Mouse (Mus musculus) MEL (cell line): ENCODE measurements around the gene Taar2. TPM values are rescaled to one million over a fixed set of nuclear protein-coding genes. Genes with fewer than 3 reads are reported as not detected.

Experiments
- DNase-seq: peaks from one replicate; pipeline ENCODE4 v3.0.0; 2011; ENCODE audit warnings: low read depth, low spot score
- H3K27ac ChIP-seq: 2 replicates; pipeline ENCODE4 v1.5.1; 2012; ENCODE audit warnings: low read depth, mild to moderate bottlenecking, control low read depth, low read length, moderate library complexity; ENCODE audit not compliant: control insufficient read depth
- H3K27me3 ChIP-seq, 2 experiments: fragments of 150-350 bp in 1 of 2; sonication (generic) in 1 of 2; 2 replicates each; pipeline ENCODE4 v1.6.1; 2012; ENCODE audit warnings: low read length in 2 of 2, mild to moderate bottlenecking in 2 of 2, improper control_type of control experiment in 1 of 2, moderate library complexity in 1 of 2; ENCODE audit not compliant: insufficient read depth in 2 of 2, control insufficient read depth in 1 of 2
- H3K36me3 ChIP-seq, 2 experiments: 2 replicates each; pipeline ENCODE4 v1.6.1; 2012 to 2014; ENCODE audit warnings: low read length in 2 of 2, improper control_type of control experiment in 1 of 2, inconsistent platforms in 1 of 2, mild to moderate bottlenecking in 1 of 2; ENCODE audit not compliant: insufficient read depth in 2 of 2, control insufficient read depth in 1 of 2
- H3K4me1 ChIP-seq, 2 experiments: fragments of 150-350 bp in 1 of 2; sonication (generic) in 1 of 2; 2 replicates each; pipeline ENCODE4 v1.6.1; 2012; ENCODE audit warnings: low read length in 2 of 2, improper control_type of control experiment in 1 of 2, mild to moderate bottlenecking in 1 of 2; ENCODE audit not compliant: insufficient read depth in 2 of 2, control insufficient read depth in 1 of 2
- H3K4me3 ChIP-seq, 2 experiments: fragments of 150-350 bp in 1 of 2; sonication (generic) in 1 of 2; 2 replicates each; pipeline ENCODE4 v1.5.1; 2012; ENCODE audit warnings: low read depth in 2 of 2, low read length in 2 of 2, mild to moderate bottlenecking in 2 of 2, moderate library complexity in 2 of 2, control low read depth in 1 of 2, improper control_type of control experiment in 1 of 2; ENCODE audit not compliant: control insufficient read depth in 1 of 2, insufficient read depth in 1 of 2
- H3K79me2 ChIP-seq: 2 replicates; pipeline ENCODE4 v1.6.1; 2012; ENCODE audit warnings: mild to moderate bottlenecking, low read length, moderate library complexity; ENCODE audit not compliant: control insufficient read depth, poor library complexity, insufficient read depth
- H3K9ac ChIP-seq: 2 replicates; pipeline ENCODE4 v1.6.1; 2012; ENCODE audit warnings: low read depth, mild to moderate bottlenecking, control low read depth, low read length, moderate library complexity; ENCODE audit not compliant: control insufficient read depth, poor library complexity, severe bottlenecking
- H3K9me3 ChIP-seq: fragments of 150-350 bp; sonication (generic); replicated peaks from 2 replicates; pipeline ENCODE4 v1.6.1; 2012; ENCODE audit warnings: mild to moderate bottlenecking, low read length, improper control_type of control experiment, moderate library complexity; ENCODE audit not compliant: insufficient read depth
- CHD2 ChIP-seq: IDR thresholded peaks from 2 replicates; pipeline ENCODE4 v1.6.1; 2011; ENCODE audit warnings: low read length, improper control_type of control experiment
- CTCF ChIP-seq, 3 experiments: IDR thresholded peaks in 2 of 3; conservative IDR thresholded peaks in 1 of 3; 2 replicates each; pipeline ENCODE4 v1.5.1; 2011 to 2012; ENCODE audit warnings: low read length in 3 of 3, low read depth in 2 of 3, mild to moderate bottlenecking in 2 of 3, improper control_type of control experiment in 1 of 3, inconsistent platforms in 1 of 3, mixed read lengths in 1 of 3, moderate library complexity in 1 of 3; ENCODE audit not compliant: control insufficient read depth in 1 of 3, insufficient read depth in 1 of 3, poor library complexity in 1 of 3, severe bottlenecking in 1 of 3
- E2F4 ChIP-seq: IDR thresholded peaks from 2 replicates; pipeline ENCODE4 v1.6.1; 2011; ENCODE audit warnings: low read depth, low read length, improper control_type of control experiment, borderline replicate concordance
- ETS1 ChIP-seq: IDR thresholded peaks from 2 replicates; pipeline ENCODE4 v1.6.1; 2012; ENCODE audit warnings: low read depth, mild to moderate bottlenecking, inconsistent platforms, low read length, improper control_type of control experiment, moderate library complexity
- GABPA ChIP-seq: IDR thresholded peaks from 2 replicates; pipeline ENCODE4 v1.6.1; 2012; ENCODE audit warnings: low read depth, mild to moderate bottlenecking, inconsistent platforms, low read length, improper control_type of control experiment, moderate library complexity
- KAT2A ChIP-seq: conservative IDR thresholded peaks from 2 replicates; pipeline ENCODE4 v1.6.1; 2012; ENCODE audit warnings: low read depth, low read length, improper control_type of control experiment, inconsistent platforms
- MAFK ChIP-seq: IDR thresholded peaks from 2 replicates; pipeline ENCODE4 v1.6.1; 2011; ENCODE audit warnings: low read depth, mild to moderate bottlenecking, low read length, improper control_type of control experiment, borderline replicate concordance
- MAX ChIP-seq: IDR thresholded peaks from 2 replicates; pipeline ENCODE4 v1.6.1; 2011; ENCODE audit warnings: low read length, improper control_type of control experiment
- MEF2A ChIP-seq: IDR thresholded peaks from 2 replicates; pipeline ENCODE4 v1.6.1; 2014; ENCODE audit warnings: low read depth, mild to moderate bottlenecking, inconsistent platforms, low read length, improper control_type of control experiment; ENCODE audit not compliant: poor library complexity, insufficient replicate concordance, severe bottlenecking; ENCODE audit errors: extremely low read depth
- MYB ChIP-seq: IDR thresholded peaks from 2 replicates; pipeline ENCODE4 v1.6.1; 2011; ENCODE audit warnings: mild to moderate bottlenecking, low read depth, low read length, improper control_type of control experiment
- NRF1 ChIP-seq: IDR thresholded peaks from 2 replicates; pipeline ENCODE4 v1.6.1; 2014; ENCODE audit warnings: low read depth, mild to moderate bottlenecking, inconsistent platforms, low read length, improper control_type of control experiment, moderate library complexity; ENCODE audit not compliant: poor library complexity, insufficient read depth, severe bottlenecking
- POLR2AphosphoS2 ChIP-seq: IDR thresholded peaks from 2 replicates; pipeline ENCODE4 v1.6.1; 2011; ENCODE audit warnings: low read length, improper control_type of control experiment
- RAD21 ChIP-seq: IDR thresholded peaks from 2 replicates; pipeline ENCODE4 v1.6.1; 2011; ENCODE audit warnings: mild to moderate bottlenecking, low read depth, low read length, improper control_type of control experiment
- RCOR1 ChIP-seq: IDR thresholded peaks from 2 replicates; pipeline ENCODE4 v1.6.1; 2012; ENCODE audit warnings: low read depth, mild to moderate bottlenecking, inconsistent platforms, low read length, improper control_type of control experiment
- SMC3 ChIP-seq: IDR thresholded peaks from 2 replicates; pipeline ENCODE4 v1.6.1; 2011; ENCODE audit warnings: low read depth, low read length, improper control_type of control experiment
- TBP ChIP-seq: IDR thresholded peaks from 2 replicates; pipeline ENCODE4 v1.8.0; 2011; ENCODE audit warnings: low read depth, low read length, improper control_type of control experiment
- ZKSCAN1 ChIP-seq: IDR thresholded peaks from 2 replicates; pipeline ENCODE4 v1.6.1; 2012; ENCODE audit warnings: low read depth, mild to moderate bottlenecking, inconsistent platforms, low read length, improper control_type of control experiment, moderate library complexity
- polyA plus RNA-seq, 2 experiments: library from polyadenylated mRNA; stranded (reverse) in 1 of 2; unstranded in 1 of 2; fragments of >175 nt in 1 of 2; fragments of >200 nt in 1 of 2; gene quantifications; 2 replicates each; pipeline versions ENCODE4 v1.2.1 to v1.2.4; 2012; ENCODE audit warnings: low replicate concordance in 2 of 2, low read depth in 1 of 2; ENCODE audit not compliant: insufficient read length in 2 of 2, insufficient read depth in 1 of 2, missing spikeins in 1 of 2
- total RNA-seq: library from RNA; depleted of rRNA; stranded (reverse); fragments of 300-350 nt; gene quantifications from 2 replicates; pipeline ENCODE4 v1.2.3, GENCODE M21; 2012

Gene Taar2
- total and polyA plus RNA-seq, 3 experiments: not detected

- H3K9ac ChIP-seq: no peak overlapping the region
- no peaks in the 10 kb centered on the region for H3K27me3 ChIP-seq
- H3K9me3 ChIP-seq: no peaks in the 10 kb centered on the region
- no peak overlapping the region for H3K27ac ChIP-seq
- TF ChIP-seq KAT2A: no peak
- no peak for TF ChIP-seq RAD21
- no peak for TF ChIP-seq POLR2AphosphoS2
- TF ChIP-seq E2F4: no peak
- no peak for TF ChIP-seq ZKSCAN1
- no peak for TF ChIP-seq MEF2A
- no peak for TF ChIP-seq MYB
- TF ChIP-seq ETS1: no peak
- TF ChIP-seq MAFK: no peak
- H3K79me2 ChIP-seq: no peaks in the 10 kb centered on the region
- DNase-seq: no peak
- no peaks in the 10 kb centered on the region for H3K4me1 ChIP-seq
- no peaks in the 10 kb centered on the region for H3K36me3 ChIP-seq
- no peak overlapping the region for H3K4me3 ChIP-seq
Measured at GRCm38 (mm10) chr10:23923941-23924340, 14.4 kb upstream of the Taar2 start.

GRCm38 (mm10) chr10:23937613-23938012, 759 bp upstream of the Taar2 start:
- TF ChIP-seq NRF1 (no peak), RCOR1 (no peak), GABPA (no peak), E2F4 (no peak)

GRCm38 (mm10) chr10:23942465-23942864, 4.1 kb downstream of the Taar2 start:
- Histone ChIP-seq H3K36me3 (no peaks in the 10 kb centered on the region), H3K9me3 (no peaks in the 10 kb centered on the region), H3K79me2 (no peaks in the 10 kb centered on the region), H3K27ac (no peak overlapping the region), H3K27me3 (no peaks in the 10 kb centered on the region; a peak in 1 of 4 replicates), H3K4me1 (no peaks in the 10 kb centered on the region), H3K9ac (no peak overlapping the region), H3K4me3 (no peak overlapping the region)
- peak; percentile 64 for DNase-seq
- TF ChIP-seq RAD21: peak; percentile 35
- TF ChIP-seq MAX: no peak
- TF ChIP-seq SMC3: peak; percentile 64
- peak; percentile 66 to 67 (median 66) for TF ChIP-seq CTCF (IDR thresholded peaks at IDR 0.05 in 2 of 3, conservative IDR thresholded peaks at IDR 0.05 in 1 of 3; ENCODE audit: control insufficient read depth in 1 of 3, insufficient read depth in 1 of 3, low read depth in 2 of 3, low read length in 3 of 3, poor library complexity in 1 of 3, severe bottlenecking in 1 of 3)
- no peak for TF ChIP-seq TBP
- TF ChIP-seq CHD2: no peak

More at GRCm38 (mm10) chr10:23937613-23938012, 759 bp upstream of the Taar2 start:
- no peak for DNase-seq
- H3K36me3 ChIP-seq: no peaks in the 10 kb centered on the region
- H3K4me1 ChIP-seq: no peaks in the 10 kb centered on the region
- H3K9me3 ChIP-seq: no peaks in the 10 kb centered on the region
- no peak overlapping the region for H3K27ac ChIP-seq
- no peak overlapping the region for H3K4me3 ChIP-seq
- no peaks in the 10 kb centered on the region for H3K79me2 ChIP-seq
- H3K27me3 ChIP-seq: no peaks in the 10 kb centered on the region; a peak in 1 of 4 replicates
- H3K9ac ChIP-seq: no peak overlapping the region
